Comparison of ENCODE assay signal across 27 mouse cellular contexts in the genomic region with DNA sequence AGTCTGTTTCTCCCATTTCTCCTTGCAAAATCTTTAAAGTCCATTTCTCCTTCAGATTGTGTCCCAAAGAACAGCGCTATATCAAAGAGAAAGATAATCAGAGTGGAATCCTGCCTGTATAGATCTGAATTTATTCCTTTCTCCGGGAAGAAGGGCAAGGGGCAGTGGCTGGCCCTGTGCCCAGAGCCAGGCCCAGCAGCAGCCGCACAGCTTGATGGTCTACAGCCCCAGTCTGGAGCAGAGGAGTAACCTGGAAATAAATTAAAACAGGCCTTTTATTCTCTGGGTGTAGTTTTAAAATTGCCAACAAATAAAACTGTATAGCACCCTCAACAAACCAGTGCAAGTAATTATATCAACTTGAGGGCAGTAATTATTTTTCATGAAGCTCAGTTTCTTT.
DNase-seq lines count a peak whose midpoint lies in the region; ATAC-seq and TF ChIP-seq lines count a peak whose summit lies in the region.
"Had no signal": no experiment of that assay in that cellular context is flagged by ENCODE, and none has a peak within 500 bp of the region (broad histone marks: within the 10 kb centered on the region; RNA-seq: fewer than 3 reads in every experiment).

No protein-coding gene starts in this region.

- no peaks in the 10 kb centered on the region for H3K36me3 ChIP-seq in heart, embryonic 10.5 days
- H3K36me3 ChIP-seq in kidney, embryonic 16.5 days (ENCODE audit: insufficient read depth, low read length) = no peaks in the 10 kb centered on the region
- no peaks in the 10 kb centered on the region for H3K36me3 ChIP-seq in kidney, adult 2 months (ENCODE audit: control insufficient read depth, insufficient read depth, low read length)
- no peaks in the 10 kb centered on the region for H3K36me3 ChIP-seq in limb, embryonic 11.5 days (ENCODE audit: control insufficient read depth, insufficient read depth, low read length)
- no peaks in the 10 kb centered on the region for H3K36me3 ChIP-seq in limb, embryonic 10.5 days
- H3K36me3 ChIP-seq: embryonic facial prominence, embryonic 13.5 days; forebrain, embryonic 10.5 days; forebrain, embryonic 15.5 days; heart, embryonic 12.5 days; hindbrain, embryonic 13.5 days; limb, embryonic 15.5 days; liver, embryonic 15.5 days; midbrain, embryonic 12.5 days; neural tube, embryonic 13.5 days had no signal

- intact Hi-C loops in heart, postnatal 36 days (cut with DNase I) = no loop called here

- 0 out of 2 replicates have a peak, but pooled peaks have one; percentile 50 for ATAC-seq in kidney, embryonic 16.5 days (ENCODE audit: low FRiP score, low TSS enrichment)
- no peak for ATAC-seq in limb, embryonic 11.5 days (ENCODE audit: insufficient number of reproducible peaks, low FRiP score, low TSS enrichment, low read depth)
- ATAC-seq: forebrain, embryonic 15.5 days; Patski had no signal

- peaks cover 12% of the 10 kb centered on the region for H3K4me1 ChIP-seq in heart, embryonic 10.5 days
- peaks cover 24% of the 10 kb centered on the region for H3K4me1 ChIP-seq in kidney, embryonic 16.5 days (ENCODE audit: insufficient read depth, low read length)
- H3K4me1 ChIP-seq in kidney, adult 2 months (ENCODE audit: control insufficient read depth, insufficient read depth, low read length) = peaks cover 7% of the 10 kb centered on the region; the same call in 1 of the 2 replicates
- no peaks in the 10 kb centered on the region for H3K4me1 ChIP-seq in limb, embryonic 11.5 days (ENCODE audit: control insufficient read depth, insufficient read depth, low read length)
- peaks cover 25% of the 10 kb centered on the region for H3K4me1 ChIP-seq in limb, embryonic 10.5 days
- H3K4me1 ChIP-seq: forebrain, embryonic 10.5 days; forebrain, embryonic 15.5 days; midbrain, embryonic 12.5 days had no signal

- TF ChIP-seq CTCF in kidney, adult 2 months (conservative IDR thresholded peaks at IDR 0.05; ENCODE audit: insufficient read depth, insufficient read length, low read depth, low read length) = no peak

- H3K4me3 ChIP-seq in heart, embryonic 10.5 days = no peak overlapping the region
- H3K4me3 ChIP-seq in kidney, embryonic 16.5 days (ENCODE audit: low read length) = no peak overlapping the region
- no peak overlapping the region for H3K4me3 ChIP-seq in kidney, adult 2 months (ENCODE audit: insufficient read depth, low read depth, low read length)
- H3K4me3 ChIP-seq in limb, embryonic 11.5 days (ENCODE audit: low read depth, low read length) = no peak overlapping the region
- no peak overlapping the region for H3K4me3 ChIP-seq in limb, embryonic 10.5 days
- H3K4me3 ChIP-seq: embryonic facial prominence, embryonic 13.5 days; forebrain, embryonic 10.5 days; forebrain, embryonic 15.5 days; heart, embryonic 12.5 days; hindbrain, embryonic 13.5 days; limb, embryonic 15.5 days; liver, embryonic 15.5 days; midbrain, embryonic 12.5 days; neural tube, embryonic 13.5 days had no signal

- H3K9me3 ChIP-seq in heart, embryonic 10.5 days = no peaks in the 10 kb centered on the region
- H3K9me3 ChIP-seq in kidney, embryonic 16.5 days (ENCODE audit: low read length) = 0 out of 2 replicates have a peak, but pooled peaks cover 3% of the 10 kb centered on the region
- H3K9me3 ChIP-seq in limb, embryonic 11.5 days (ENCODE audit: control insufficient read depth, low read length) = no peaks in the 10 kb centered on the region
- no peaks in the 10 kb centered on the region for H3K9me3 ChIP-seq in limb, embryonic 10.5 days (replicated peaks)
- H3K9me3 ChIP-seq: embryonic facial prominence, embryonic 13.5 days; forebrain, embryonic 10.5 days; forebrain, embryonic 15.5 days; hindbrain, embryonic 13.5 days; limb, embryonic 15.5 days; liver, embryonic 15.5 days; midbrain, embryonic 12.5 days; neural tube, embryonic 13.5 days had no signal

- H3K4me2 ChIP-seq in kidney, embryonic 16.5 days (replicated peaks; ENCODE audit: low read depth, low read length) = no peak overlapping the region
- H3K4me2 ChIP-seq in limb, embryonic 11.5 days (ENCODE audit: low read depth, severe bottlenecking) = no peak overlapping the region
- H3K4me2 ChIP-seq: embryonic facial prominence, embryonic 13.5 days; forebrain, embryonic 15.5 days; heart, embryonic 12.5 days; hindbrain, embryonic 13.5 days; limb, embryonic 15.5 days; liver, embryonic 15.5 days; midbrain, embryonic 12.5 days; neural tube, embryonic 13.5 days had no signal

- WGBS in heart, embryonic 10.5 days = 66% methylated on average over 3 of the region's 3 CpGs
- WGBS in kidney, embryonic 16.5 days = 31% methylated on average over 3 of the region's 3 CpGs
- 38% methylated on average over 3 of the region's 3 CpGs for WGBS in kidney, adult 2 months
- WGBS in limb, embryonic 11.5 days = 57% methylated on average over 3 of the region's 3 CpGs
- WGBS in limb, embryonic 10.5 days = 78% methylated on average over 3 of the region's 3 CpGs

- no peak overlapping the region for H3K27ac ChIP-seq in heart, embryonic 10.5 days
- no peak overlapping the region for H3K27ac ChIP-seq in kidney, embryonic 16.5 days (ENCODE audit: low read length)
- H3K27ac ChIP-seq in kidney, adult 2 months (ENCODE audit: insufficient read depth, low read depth, low read length) = no peak overlapping the region
- H3K27ac ChIP-seq in limb, embryonic 11.5 days (replicated peaks; ENCODE audit: low read depth, low read length) = no peak overlapping the region
- H3K27ac ChIP-seq in limb, embryonic 10.5 days = no peak overlapping the region
- H3K27ac ChIP-seq: embryonic facial prominence, embryonic 13.5 days; forebrain, embryonic 10.5 days; forebrain, embryonic 15.5 days; hindbrain, embryonic 13.5 days; limb, embryonic 15.5 days; liver, embryonic 15.5 days; midbrain, embryonic 12.5 days; neural tube, embryonic 13.5 days had no signal

- no peak for TF ChIP-seq POLR2A in kidney, adult 2 months (IDR thresholded peaks at IDR 0.05; ENCODE audit: low read depth, low read length)

- no peaks in the 10 kb centered on the region for H3K27me3 ChIP-seq in heart, embryonic 10.5 days (ENCODE audit: insufficient read depth, poor library complexity, severe bottlenecking)
- no peaks in the 10 kb centered on the region for H3K27me3 ChIP-seq in kidney, embryonic 16.5 days (ENCODE audit: insufficient read depth, low read length)
- H3K27me3 ChIP-seq in kidney, adult 2 months (replicated peaks; ENCODE audit: control insufficient read depth, insufficient read depth, low read length) = no peaks in the 10 kb centered on the region
- H3K27me3 ChIP-seq in limb, embryonic 11.5 days (ENCODE audit: control insufficient read depth, insufficient read depth, low read length) = no peaks in the 10 kb centered on the region
- no peaks in the 10 kb centered on the region for H3K27me3 ChIP-seq in limb, embryonic 10.5 days (ENCODE audit: low read depth, poor library complexity, severe bottlenecking)
- H3K27me3 ChIP-seq: embryonic facial prominence, embryonic 13.5 days; forebrain, embryonic 15.5 days; heart, embryonic 12.5 days; hindbrain, embryonic 13.5 days; limb, embryonic 15.5 days; liver, embryonic 15.5 days; midbrain, embryonic 12.5 days; neural tube, embryonic 13.5 days; Patski had no signal

- peak; percentile 22 for DNase-seq in heart, embryonic 10.5 days (ENCODE audit: low spot score)
- DNase-seq in heart, postnatal 36 days = no peak
- DNase-seq in kidney, adult 2 months = no peak
- peak; percentile 17 for DNase-seq in limb, embryonic 11.5 days (ENCODE audit: low spot score)
- DNase-seq in limb, embryonic 10.5 days (ENCODE audit: low spot score) = no peak
- DNase-seq in right cerebral cortex, postnatal 36 days (ENCODE audit: low spot score in 2 of 2) = no peak
- DNase-seq: adrenal gland, postnatal 10 days; cerebellum, adult 11 months; cerebellum, adult 9-11 months; gastrocnemius, postnatal 25 days; heart, adult 18-20 months; heart, postnatal 10 days; kidney, adult 18-20 months; lung, postnatal 36 days; thymus, adult 2 months; thymus, postnatal 36 days had no signal

- no peak overlapping the region for H3K9ac ChIP-seq in kidney, embryonic 16.5 days (replicated peaks; ENCODE audit: low read length)
- no peak overlapping the region for H3K9ac ChIP-seq in limb, embryonic 11.5 days (ENCODE audit: low read length)
- H3K9ac ChIP-seq: embryonic facial prominence, embryonic 13.5 days; forebrain, embryonic 15.5 days; heart, embryonic 12.5 days; hindbrain, embryonic 13.5 days; limb, embryonic 15.5 days; liver, embryonic 15.5 days; midbrain, embryonic 12.5 days; neural tube, embryonic 13.5 days had no signal

Comparison
In these comparisons a context has a peak if more than half of its experiments do, and no peak if none do; other contexts are left out.
1. DNase-seq: peak in heart, embryonic 10.5 days (single experiment) and limb, embryonic 11.5 days (single experiment); none in heart, postnatal 36 days (0 of 2), kidney, adult 2 months (single experiment), limb, embryonic 10.5 days (single experiment) and right cerebral cortex, postnatal 36 days (0 of 2).